Mouse (Mus musculus) cerebellum, adult 2 months (tissue): ENCODE results near the gene Qars.

Experiments
- CTCF ChIP-seq: fragments of 200-500 bp; IDR thresholded peaks from 2 replicates; pipeline ENCODE4 v1.5.1; 2011; ENCODE audit warnings: low read depth, mild to moderate bottlenecking, control low read depth, low read length, moderate library complexity, borderline replicate concordance; ENCODE audit not compliant: insufficient read depth
- POLR2A ChIP-seq: fragments of 200-500 bp; IDR thresholded peaks from 2 replicates; pipeline ENCODE4 v1.6.1; 2011; ENCODE audit warnings: low read length, control low read depth, borderline replicate concordance; ENCODE audit not compliant: insufficient read depth

- TF ChIP-seq CTCF (no peak), POLR2A (no peak)
Observed at GRCm38 (mm10) chr9:108546875-108547274, 39.4 kb downstream of the Qars start.
